Mouse (Mus musculus) cerebellum, postnatal 25 days (tissue): ENCODE results near the gene Myo1c.

Experiments
- DNase-seq, 2 experiments: peaks; one replicate each; pipeline ENCODE4 v3.0.0; 2021; ENCODE audit warnings: mixed read lengths in 2 of 2

Gene Myo1c

GRCm38 (mm10) chr11:75650958-75651425 lies 688 bp downstream of the Myo1c start:
- DNase-seq: no peak

GRCm38 (mm10) chr11:75651426-75652221 lies 1.3 kb downstream of the Myo1c start:
- peak; percentile 86 to 89 for DNase-seq

GRCm38 (mm10) chr11:75652222-75652941 lies 2.1 kb downstream of the Myo1c start:
- peak in 1 of 2 experiments; percentile 49 for DNase-seq

DNA sequence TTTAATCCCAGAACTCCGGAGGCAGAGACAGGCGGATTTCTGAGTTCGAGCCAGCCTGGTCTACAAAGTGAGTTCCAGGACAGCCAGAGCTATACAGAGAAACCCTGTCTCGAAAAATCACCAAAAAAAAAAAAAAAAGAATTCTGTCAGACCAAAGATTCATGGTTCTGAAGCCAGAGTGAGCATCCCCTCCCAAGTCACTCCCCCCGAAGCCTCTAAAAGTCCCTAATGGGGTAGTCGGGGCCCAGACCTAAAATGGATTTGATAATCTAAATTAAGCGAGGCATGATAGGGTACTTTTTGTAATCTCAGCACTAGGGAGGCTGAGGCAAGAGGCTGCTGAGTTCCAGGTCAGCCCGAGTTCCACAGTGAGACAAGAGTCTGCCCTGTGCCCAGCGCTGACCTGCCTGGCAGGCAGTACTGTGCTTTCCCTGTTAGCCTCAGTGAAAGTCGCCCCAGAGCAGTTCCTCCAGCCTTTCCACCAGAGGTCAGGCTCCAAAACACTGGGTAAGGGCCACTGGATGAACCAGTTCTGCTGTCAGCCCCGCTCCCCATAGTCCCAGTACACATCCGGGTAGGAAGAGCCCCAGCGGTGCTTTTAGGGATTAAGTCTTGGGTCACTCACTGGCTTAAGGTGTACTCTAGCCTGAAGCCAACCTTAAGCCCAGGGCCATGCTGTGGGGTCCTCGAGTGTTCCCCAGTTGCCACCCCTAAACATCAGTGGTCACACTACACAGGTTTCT lies 2.8 kb downstream of the Myo1c start:
- DNase-seq: no peak

DNA sequence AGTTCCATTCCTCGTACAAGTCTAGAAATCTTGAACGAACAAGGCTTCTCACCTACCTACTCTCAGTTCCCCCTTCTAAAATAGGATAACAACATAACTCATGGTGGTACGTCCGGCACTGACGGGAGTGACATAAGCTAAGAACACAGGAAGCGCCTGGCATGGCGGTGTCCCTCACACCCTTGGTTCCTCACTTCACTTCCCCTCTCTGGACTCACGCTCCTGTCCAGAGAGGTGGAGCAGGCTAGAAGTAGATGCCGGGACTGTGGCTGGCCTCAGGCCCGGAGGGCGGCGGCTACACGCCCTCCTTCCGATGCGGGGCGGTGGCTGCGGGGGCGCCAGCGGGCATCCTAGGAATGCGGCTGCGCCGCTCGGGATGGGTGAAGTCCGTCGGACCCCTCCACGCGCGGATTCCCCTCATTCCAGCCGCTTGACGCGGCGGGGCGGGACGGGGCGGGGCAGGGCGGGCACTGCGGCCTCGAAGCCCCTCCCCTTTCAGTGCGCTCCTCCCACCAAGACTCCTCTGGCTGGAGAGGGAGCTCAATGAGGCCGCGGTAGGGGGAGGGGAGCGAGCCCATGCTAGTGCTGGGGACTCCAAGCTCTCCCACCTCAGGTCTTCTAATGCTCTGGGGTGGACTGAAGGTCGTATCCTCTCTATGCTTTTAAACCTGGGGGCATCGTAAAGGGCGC lies 3.6 kb downstream of the Myo1c start:
- DNase-seq: peak; percentile 82

- peak in 1 of 2 experiments; percentile 18 for DNase-seq
Observed at GRCm38 (mm10) chr11:75654471-75655390, 4.4 kb downstream of the Myo1c start.

DNA sequence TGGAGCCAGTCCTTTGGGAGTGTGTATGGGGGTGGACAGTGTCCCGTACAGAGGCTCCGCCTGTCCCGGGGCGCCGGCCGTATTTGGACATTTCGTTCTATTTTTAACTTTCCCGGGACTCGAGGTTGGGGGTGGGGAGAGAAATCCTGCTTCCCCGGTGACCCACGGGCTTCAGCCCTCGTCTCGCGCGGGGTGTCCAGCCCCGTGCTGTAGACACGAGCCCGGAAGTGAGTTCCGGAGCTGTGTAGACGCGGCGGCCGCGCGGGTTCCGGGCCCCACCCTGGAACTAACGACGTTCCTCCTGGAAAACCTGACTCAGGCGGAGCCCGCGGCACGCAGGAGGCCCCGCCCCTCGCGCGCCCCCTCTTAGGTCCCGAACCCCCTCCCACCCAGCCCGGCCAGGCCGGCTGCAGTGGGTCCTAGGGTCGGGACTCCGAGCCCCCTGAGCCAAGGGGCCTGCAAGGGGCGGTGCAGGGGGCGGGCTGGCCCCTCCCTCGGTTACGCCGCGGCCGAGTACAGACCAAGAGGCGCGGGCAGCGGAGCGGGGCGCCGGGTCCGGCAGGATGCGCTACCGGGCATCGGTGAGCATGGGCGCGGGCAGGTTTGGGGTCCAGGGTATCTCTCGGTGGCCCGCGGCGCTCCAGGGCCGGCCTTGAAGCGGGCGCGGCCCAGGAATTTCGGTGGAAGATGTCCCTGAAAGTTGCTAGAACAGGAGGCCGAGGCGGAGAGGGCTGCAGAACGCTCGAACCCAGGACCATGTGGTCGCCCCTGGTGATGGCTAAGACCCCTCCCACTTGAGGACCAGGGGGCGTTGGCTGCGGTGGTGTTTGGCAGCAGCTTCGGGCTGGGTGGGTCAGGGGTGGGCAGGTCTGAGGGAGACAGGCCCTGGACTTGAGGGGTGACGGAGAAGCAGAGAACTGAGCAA lies 5.6 kb downstream of the Myo1c start:
- DNase-seq: peak; percentile 75 to 78

DNA sequence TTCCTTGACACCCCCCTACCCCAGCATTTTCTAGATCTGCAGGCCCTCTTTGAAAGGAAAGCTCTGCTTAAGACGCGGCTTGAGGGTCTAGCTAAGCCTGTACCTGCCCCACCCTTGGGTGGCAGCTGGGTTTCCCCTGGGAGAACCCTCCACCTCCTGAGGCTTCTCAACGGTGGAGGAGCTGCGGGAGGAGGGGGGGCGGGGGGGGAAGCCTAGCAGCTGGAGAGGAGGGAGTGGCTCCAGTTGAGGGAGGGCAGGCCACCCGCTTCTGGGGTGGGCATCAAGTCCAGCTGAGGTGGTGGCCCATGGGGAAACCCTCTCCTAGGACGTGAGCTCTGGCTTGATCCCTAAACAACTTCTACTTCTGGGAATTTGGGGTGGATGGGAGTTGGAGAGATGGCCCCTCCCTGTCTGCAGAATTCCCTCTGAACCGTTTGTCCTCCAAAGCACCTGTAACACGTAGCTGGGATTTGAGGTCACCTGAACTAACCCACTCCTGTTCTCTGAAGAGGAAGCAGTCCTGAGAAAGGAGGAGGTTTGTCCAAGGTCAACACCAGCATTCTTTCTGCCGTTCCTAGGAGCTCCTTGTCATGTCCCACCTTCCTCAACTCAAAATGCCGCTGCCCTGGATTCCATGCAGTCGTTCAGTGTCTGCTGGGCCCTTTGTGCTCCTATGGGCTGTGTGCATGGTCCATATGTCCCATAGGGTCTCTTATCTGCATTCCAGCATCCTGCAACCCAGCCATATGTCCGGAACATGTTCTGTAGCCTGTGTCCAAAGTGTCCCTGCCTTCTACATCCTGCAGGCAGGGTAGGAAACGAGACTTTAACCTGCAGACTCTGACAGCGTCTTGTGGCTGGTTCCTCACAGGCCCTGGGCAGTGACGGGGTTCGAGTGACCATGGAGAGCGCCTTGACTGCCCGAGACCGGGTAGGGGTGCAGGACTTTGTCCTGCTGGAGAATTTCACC lies 6.6 kb downstream of the Myo1c start:
- DNase-seq: no peak

GRCm38 (mm10) chr11:75657841-75658240 lies 7.5 kb downstream of the Myo1c start:
- no peak for DNase-seq

GRCm38 (mm10) chr11:75658311-75658710 lies 8.0 kb downstream of the Myo1c start:
- no peak for DNase-seq

GRCm38 (mm10) chr11:75658996-75659750 lies 8.9 kb downstream of the Myo1c start:
- peak in 1 of 2 experiments; percentile 26 for DNase-seq

- no peak for DNase-seq
Observed at GRCm38 (mm10) chr11:75660081-75660590, 9.8 kb downstream of the Myo1c start.

DNA sequence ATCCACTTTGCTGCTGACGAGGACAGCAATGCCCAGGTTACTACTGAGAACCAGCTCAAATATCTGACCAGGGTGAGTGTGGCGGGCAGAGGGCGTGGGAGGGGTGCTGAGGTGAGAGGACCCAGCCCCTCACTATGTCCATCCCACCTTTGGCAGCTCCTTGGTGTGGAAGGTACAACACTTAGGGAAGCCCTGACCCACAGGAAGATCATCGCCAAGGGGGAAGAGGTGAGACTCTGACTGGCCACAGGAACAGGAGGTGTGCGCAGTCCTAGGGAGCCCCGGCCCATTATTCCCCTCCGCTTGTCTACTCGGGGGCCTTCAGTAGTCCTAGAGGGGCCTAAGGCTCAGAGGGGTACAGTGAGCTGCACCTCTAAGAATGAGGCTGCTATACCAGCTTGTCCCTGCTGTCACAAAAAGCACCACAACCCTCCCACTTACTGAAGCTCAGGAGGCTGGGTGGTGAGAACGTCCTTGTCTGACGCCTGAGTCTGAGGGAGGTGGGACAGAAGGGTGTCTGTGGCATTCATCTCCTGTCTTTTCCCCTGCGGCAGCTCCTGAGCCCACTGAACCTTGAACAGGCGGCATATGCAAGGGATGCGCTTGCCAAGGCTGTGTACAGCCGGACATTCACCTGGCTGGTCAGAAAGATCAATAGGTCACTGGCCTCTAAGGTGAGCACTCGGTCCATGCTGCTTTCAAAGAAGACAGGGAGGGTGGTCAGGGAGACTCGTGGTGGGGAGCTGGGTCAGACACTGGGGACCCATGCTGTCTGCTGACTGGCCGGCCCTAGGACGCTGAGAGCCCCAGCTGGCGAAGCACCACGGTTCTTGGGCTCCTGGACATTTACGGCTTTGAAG lies 10.9 kb downstream of the Myo1c start:
- no peak for DNase-seq

- DNase-seq: no peak
Observed at GRCm38 (mm10) chr11:75662131-75662530, 11.8 kb downstream of the Myo1c start.

- DNase-seq: no peak
Observed at GRCm38 (mm10) chr11:75666296-75666695, 16.0 kb downstream of the Myo1c start.

GRCm38 (mm10) chr11:75668621-75669020 lies 18.3 kb downstream of the Myo1c start:
- no peak for DNase-seq
